Mouse (Mus musculus) layer of hippocampus, postnatal 36 days (tissue): ENCODE data around the gene Cckar. TPM values are rescaled to one million over a fixed set of nuclear protein-coding genes. Genes with fewer than 3 reads are reported as not detected.
A peak's percentile ranks its signal among the peaks of the same experiment; 100 is the strongest.

Experiments used
- DNase-seq, 2 experiments: peaks; one replicate each; pipeline ENCODE4 v3.0.0; 2022
- total RNA-seq, 2 experiments: library from RNA; stranded (reverse); gene quantifications; 2 replicates each; pipeline ENCODE4 v1.2.3; 2021

Gene Cckar
- total RNA-seq, 2 experiments from 2014 or later = not detected

GRCm38 (mm10) chr5:53672352-53672751 lies 35.2 kb downstream of the Cckar start:
- DNase-seq = peak; percentile 41 to 56

GRCm38 (mm10) chr5:53671507-53671906 lies 36.0 kb downstream of the Cckar start:
- no peak for DNase-seq

- no peak for DNase-seq
These were observed 37.1 kb downstream of the Cckar start for GRCm38 (mm10) chr5:53670321-53670938.

- no peak for DNase-seq
These were observed 39.5 kb downstream of the Cckar start for GRCm38 (mm10) chr5:53668021-53668420.

GRCm38 (mm10) chr5:53663665-53664064 lies 43.8 kb downstream of the Cckar start:
- DNase-seq = no peak

GRCm38 (mm10) chr5:53662413-53662812 lies 45.1 kb downstream of the Cckar start:
- DNase-seq = no peak

GRCm38 (mm10) chr5:53661508-53661907 lies 46.0 kb downstream of the Cckar start:
- no peak for DNase-seq

- no peak for DNase-seq
These were observed 49.6 kb downstream of the Cckar start for GRCm38 (mm10) chr5:53657925-53658324.

- no peak for DNase-seq
These were observed 50.9 kb downstream of the Cckar start for GRCm38 (mm10) chr5:53656596-53656995.

Other genes starting within 250 kb of the Cckar start
- 10 to 100 TPM; 21.4 to 27.7 TPM for gene Rbpj, start 241.6 kb downstream of the Cckar start, total RNA-seq
- 10 to 100 TPM; 54.2 to 68.1 TPM for gene Tbc1d19, start 101.9 kb upstream of the Cckar start, total RNA-seq